Comparison of ENCODE assay signal across 9 mouse cellular contexts in genomic region chr14:111149653-111150052, GRCm38 (mm10).
DNase-seq lines count a peak whose midpoint lies in the region; ATAC-seq and TF ChIP-seq lines count a peak whose summit lies in the region.
"Had no signal": no experiment of that assay in that cellular context is flagged by ENCODE, and none has a peak within 500 bp of the region (broad histone marks: within the 10 kb centered on the region; RNA-seq: fewer than 3 reads in every experiment).

No protein-coding gene starts in this region.

- no peaks in the 10 kb centered on the region for H3K36me3 ChIP-seq in limb, embryonic 14.5 days (ENCODE audit: control insufficient read depth, insufficient read depth, low read length)
- no peaks in the 10 kb centered on the region for H3K36me3 ChIP-seq in limb, embryonic 10.5 days
- H3K36me3 ChIP-seq: neural tube, embryonic 13.5 days had no signal

- H3K9me3 ChIP-seq in limb, embryonic 14.5 days (ENCODE audit: control insufficient read depth, low read length) = no peaks in the 10 kb centered on the region
- no peaks in the 10 kb centered on the region for H3K9me3 ChIP-seq in limb, embryonic 10.5 days (replicated peaks)
- H3K9me3 ChIP-seq: neural tube, embryonic 13.5 days had no signal

- H3K27me3 ChIP-seq in limb, embryonic 14.5 days (ENCODE audit: control insufficient read depth, insufficient read depth, low read length) = no peaks in the 10 kb centered on the region
- no peaks in the 10 kb centered on the region for H3K27me3 ChIP-seq in limb, embryonic 10.5 days (ENCODE audit: low read depth, poor library complexity, severe bottlenecking)
- H3K27me3 ChIP-seq: neural tube, embryonic 13.5 days had no signal

- H3K4me2 ChIP-seq in limb, embryonic 14.5 days (replicated peaks; ENCODE audit: low read depth, low read length, severe bottlenecking) = no peak overlapping the region
- H3K4me2 ChIP-seq: neural tube, embryonic 13.5 days had no signal

- H3K9ac ChIP-seq in limb, embryonic 14.5 days (ENCODE audit: low read depth, low read length, severe bottlenecking) = no peak overlapping the region
- H3K9ac ChIP-seq: neural tube, embryonic 13.5 days had no signal

- no peaks in the 10 kb centered on the region for H3K4me1 ChIP-seq in limb, embryonic 14.5 days (ENCODE audit: control insufficient read depth, insufficient read depth, low read length)
- no peaks in the 10 kb centered on the region for H3K4me1 ChIP-seq in limb, embryonic 10.5 days
- H3K4me1 ChIP-seq: neural tube, embryonic 13.5 days had no signal

- no peak for ATAC-seq in limb, embryonic 14.5 days (ENCODE audit: low FRiP score, low read depth)

- no peak for TF ChIP-seq POLR2A in limb, embryonic 14.5 days (IDR thresholded peaks at IDR 0.05; ENCODE audit: borderline replicate concordance, extremely low read depth, insufficient read depth, insufficient read length)

- no peak overlapping the region for H3K27ac ChIP-seq in limb, embryonic 14.5 days (replicated peaks; ENCODE audit: low read depth, low read length)
- no peak overlapping the region for H3K27ac ChIP-seq in limb, embryonic 10.5 days
- H3K27ac ChIP-seq: neural tube, embryonic 13.5 days had no signal

- WGBS in limb, embryonic 14.5 days = 43% methylated on average over 2 of the region's 2 CpGs
- 64% methylated on average over 2 of the region's 2 CpGs for WGBS in limb, embryonic 10.5 days

- H3K4me3 ChIP-seq in limb, embryonic 14.5 days (replicated peaks; ENCODE audit: low read length) = no peak overlapping the region
- no peak overlapping the region for H3K4me3 ChIP-seq in limb, embryonic 10.5 days
- H3K4me3 ChIP-seq: neural tube, embryonic 13.5 days had no signal

- peak; percentile 3 to 10 for DNase-seq in cerebellum, adult 18-20 months
- no peak for DNase-seq in cerebellum, adult 9-11 months
- peak; percentile 54 for DNase-seq in limb, embryonic 14.5 days (ENCODE audit: low spot score)
- no peak for DNase-seq in limb, embryonic 10.5 days (ENCODE audit: low spot score)
- peak; percentile 34 for DNase-seq in embryo, embryonic 11 days
- peak; percentile 54 for DNase-seq in retina, postnatal 1 day
- no peak for DNase-seq in spleen, postnatal 10 days (ENCODE audit: low spot score in 2 of 2)
- no peak for DNase-seq in c-Kit-positive CD71-positive TER-119-positive erythroid progenitor cells, embryonic 14.5 days (ENCODE audit: low spot score)

Comparison
In these comparisons a context has a peak if more than half of its experiments do, and no peak if none do; other contexts are left out.
1. DNase-seq: peak in cerebellum, adult 18-20 months (2 of 2), limb, embryonic 14.5 days (single experiment), embryo, embryonic 11 days (single experiment) and retina, postnatal 1 day (single experiment); none in cerebellum, adult 9-11 months (single experiment), limb, embryonic 10.5 days (single experiment), spleen, postnatal 10 days (0 of 2) and c-Kit-positive CD71-positive TER-119-positive erythroid progenitor cells, embryonic 14.5 days (single experiment).